Mouse (Mus musculus): ENCODE measurements around the gene Zdhhc24. TPM values are rescaled to one million over a fixed set of nuclear protein-coding genes. Genes with fewer than 3 reads are reported as not detected.

Gene Zdhhc24
- 10.0 and 10.6 TPM in 2 replicates for polyA plus RNA-seq (2015; fragmentation: Nextera tagmentation; extraction: Ambion mirVana)

- Histone ChIP-seq H3K9me3 (no peaks in the 10 kb centered on the region), H3K27me3 (no peaks in the 10 kb centered on the region), H3K27ac (peak within 1 kb of the TSS; percentile 69), H3K4me2 (peak within 1 kb of the TSS; percentile 96), H3K36me3 (no peaks in the 10 kb centered on the region), H3K4me1 (peaks cover 14% of the 10 kb centered on the region), H3K4me3 (peak within 1 kb of the TSS; percentile 92), H3K9ac (peak within 1 kb of the TSS; percentile 90)
- 1% methylated on average over 52 of the region's 52 CpGs for WGBS
- peak; percentile 98 for ATAC-seq (ENCODE audit: borderline replicate concordance, extremely low read depth, low FRiP score, low TSS enrichment)
These were observed at the start of gene Zdhhc24 for GRCm38 (mm10) chr19:4878405-4879323. TSS of gene Zdhhc24 (plus strand) at chr19:4878668.

GRCm38 (mm10) chr19:4829156-4829555 lies 49.3 kb upstream of the Zdhhc24 start:
- Histone ChIP-seq H3K27ac (no peak overlapping the region), H3K4me2 (no peak overlapping the region), H3K9ac (no peak overlapping the region), H3K4me3 (no peak overlapping the region), H3K27me3 (no peaks in the 10 kb centered on the region), H3K4me1 (no peaks in the 10 kb centered on the region), H3K36me3 (peaks cover 21% of the 10 kb centered on the region), H3K9me3 (no peaks in the 10 kb centered on the region)
- no peak for ATAC-seq (ENCODE audit: borderline replicate concordance, extremely low read depth, low FRiP score, low TSS enrichment)
- WGBS, result 65% methylated on average over 7 of the region's 7 CpGs

- ATAC-seq (ENCODE audit: borderline replicate concordance, extremely low read depth, low FRiP score, low TSS enrichment), result no peak
- H3K4me2 ChIP-seq, result no peak overlapping the region
- H3K9me3 ChIP-seq, result no peaks in the 10 kb centered on the region
- no peak overlapping the region for H3K9ac ChIP-seq
- WGBS, result 77% methylated on average over 8 of the region's 8 CpGs
- peaks cover 17% of the 10 kb centered on the region; the same call in 1 of the 2 replicates for H3K36me3 ChIP-seq
- H3K27ac ChIP-seq, result no peak overlapping the region
- H3K4me1 ChIP-seq, result no peaks in the 10 kb centered on the region
- no peaks in the 10 kb centered on the region for H3K27me3 ChIP-seq
- H3K4me3 ChIP-seq, result no peak overlapping the region
These were observed 44.5 kb upstream of the Zdhhc24 start for GRCm38 (mm10) chr19:4833977-4834376.

- H3K4me3 ChIP-seq, result no peak overlapping the region
- no peak overlapping the region for H3K27ac ChIP-seq
- no peak overlapping the region for H3K9ac ChIP-seq
- H3K9me3 ChIP-seq, result no peaks in the 10 kb centered on the region
- peaks cover 5% of the 10 kb centered on the region; the same call in 1 of the 2 replicates for H3K4me1 ChIP-seq
- H3K36me3 ChIP-seq, result peaks cover 13% of the 10 kb centered on the region; the same call in 1 of the 2 replicates
- no peak overlapping the region for H3K4me2 ChIP-seq
- WGBS, result 62% methylated on average over 2 of the region's 2 CpGs
- ATAC-seq (ENCODE audit: borderline replicate concordance, extremely low read depth, low FRiP score, low TSS enrichment), result no peak
- H3K27me3 ChIP-seq, result peaks cover 13% of the 10 kb centered on the region
These were observed 42.4 kb upstream of the Zdhhc24 start for GRCm38 (mm10) chr19:4836096-4836495.

GRCm38 (mm10) chr19:4837049-4837448 lies 41.4 kb upstream of the Zdhhc24 start:
- H3K27ac ChIP-seq, result no peak overlapping the region
- H3K9ac ChIP-seq, result no peak overlapping the region
- no peaks in the 10 kb centered on the region for H3K9me3 ChIP-seq
- peaks cover 13% of the 10 kb centered on the region; the same call in 1 of the 2 replicates for H3K36me3 ChIP-seq
- 92% methylated on average over 6 of the region's 6 CpGs for whole genome bisulfite sequencing
- H3K4me1 ChIP-seq, result peaks cover 5% of the 10 kb centered on the region; the same call in 1 of the 2 replicates
- H3K27me3 ChIP-seq, result peaks cover 16% of the 10 kb centered on the region
- H3K4me3 ChIP-seq, result no peak overlapping the region
- ATAC-seq (ENCODE audit: borderline replicate concordance, extremely low read depth, low FRiP score, low TSS enrichment), result no peak
- H3K4me2 ChIP-seq, result no peak overlapping the region

- 28% methylated on average over 10 of the region's 10 CpGs for WGBS
- Histone ChIP-seq H3K4me3 (peak overlapping the region; percentile 66), H3K27me3 (peaks cover 16% of the 10 kb centered on the region), H3K4me2 (peak overlapping the region; percentile 96), H3K36me3 (no peaks in the 10 kb centered on the region), H3K9me3 (no peaks in the 10 kb centered on the region), H3K9ac (peak overlapping the region; percentile 65), H3K27ac (no peak overlapping the region), H3K4me1 (peaks cover 5% of the 10 kb centered on the region; the same call in 1 of the 2 replicates)
- ATAC-seq (ENCODE audit: borderline replicate concordance, extremely low read depth, low FRiP score, low TSS enrichment), result no peak
These were observed 39.8 kb upstream of the Zdhhc24 start for GRCm38 (mm10) chr19:4838526-4839140.

GRCm38 (mm10) chr19:4839149-4839548 lies 39.3 kb upstream of the Zdhhc24 start, which contains the start of the genes Ccs and Ccdc87:
TSS of gene Ccs (minus strand) at chr19:4839332.
TSS of gene Ccdc87 (plus strand) at chr19:4839366.
- Histone ChIP-seq H3K27me3 (peaks cover 16% of the 10 kb centered on the region), H3K4me2 (peak within 1 kb of the TSS; percentile 96), H3K4me3 (peak within 1 kb of the TSS; percentile 66), H3K9ac (peak within 1 kb of the TSS; percentile 65), H3K27ac (no peak within 1 kb of the TSS), H3K36me3 (no peaks in the 10 kb centered on the region), H3K9me3 (no peaks in the 10 kb centered on the region), H3K4me1 (peaks cover 5% of the 10 kb centered on the region; the same call in 1 of the 2 replicates)
- under 1% methylated on average over 25 of the region's 25 CpGs for WGBS
- ATAC-seq (ENCODE audit: borderline replicate concordance, extremely low read depth, low FRiP score, low TSS enrichment), result peak; percentile 99

GRCm38 (mm10) chr19:4840848-4841247 lies 37.6 kb upstream of the Zdhhc24 start:
- 79% methylated on average over 9 of the region's 9 CpGs for WGBS
- Histone ChIP-seq H3K27me3 (peaks cover 16% of the 10 kb centered on the region), H3K27ac (no peak overlapping the region), H3K9ac (no peak overlapping the region), H3K36me3 (no peaks in the 10 kb centered on the region), H3K9me3 (no peaks in the 10 kb centered on the region), H3K4me1 (peaks cover 5% of the 10 kb centered on the region; the same call in 1 of the 2 replicates), H3K4me2 (no peak overlapping the region), H3K4me3 (no peak overlapping the region)
- no peak for ATAC-seq (ENCODE audit: borderline replicate concordance, extremely low read depth, low FRiP score, low TSS enrichment)

- peaks cover 5% of the 10 kb centered on the region; the same call in 1 of the 2 replicates for H3K4me1 ChIP-seq
- H3K4me3 ChIP-seq, result no peak overlapping the region
- ATAC-seq (ENCODE audit: borderline replicate concordance, extremely low read depth, low FRiP score, low TSS enrichment), result no peak
- H3K36me3 ChIP-seq, result no peaks in the 10 kb centered on the region
- H3K4me2 ChIP-seq, result no peak overlapping the region
- H3K27me3 ChIP-seq, result peaks cover 20% of the 10 kb centered on the region
- WGBS, result 52% methylated on average over 2 of the region's 2 CpGs
- no peak overlapping the region for H3K27ac ChIP-seq
- H3K9me3 ChIP-seq, result no peaks in the 10 kb centered on the region
- no peak overlapping the region for H3K9ac ChIP-seq
These were observed 35.9 kb upstream of the Zdhhc24 start for GRCm38 (mm10) chr19:4842611-4843010.

- Histone ChIP-seq H3K27ac (no peak overlapping the region), H3K9ac (no peak overlapping the region), H3K4me1 (no peaks in the 10 kb centered on the region), H3K36me3 (no peaks in the 10 kb centered on the region), H3K4me2 (no peak overlapping the region), H3K4me3 (no peak overlapping the region), H3K9me3 (no peaks in the 10 kb centered on the region), H3K27me3 (peaks cover 13% of the 10 kb centered on the region; the same call in 1 of the 2 replicates)
- ATAC-seq (ENCODE audit: borderline replicate concordance, extremely low read depth, low FRiP score, low TSS enrichment), result no peak
- WGBS, result 52% methylated on average over 2 of the region's 2 CpGs
These were observed 32.6 kb upstream of the Zdhhc24 start for GRCm38 (mm10) chr19:4845846-4846245.

- Histone ChIP-seq H3K9ac (no peak overlapping the region), H3K36me3 (no peaks in the 10 kb centered on the region), H3K4me2 (no peak overlapping the region), H3K27me3 (peaks cover 7% of the 10 kb centered on the region; the same call in 1 of the 2 replicates), H3K4me3 (no peak overlapping the region), H3K27ac (no peak overlapping the region), H3K4me1 (no peaks in the 10 kb centered on the region), H3K9me3 (no peaks in the 10 kb centered on the region)
- 30% methylated on average over 7 of the region's 7 CpGs for WGBS
- no peak for ATAC-seq (ENCODE audit: borderline replicate concordance, extremely low read depth, low FRiP score, low TSS enrichment)
These were observed 31.0 kb upstream of the Zdhhc24 start for GRCm38 (mm10) chr19:4847490-4847889.
